Mouse (Mus musculus) hindbrain, embryonic 15.5 days (tissue): Measurements from ENCODE around the gene Ermap. TPM values are rescaled to one million over a fixed set of nuclear protein-coding genes. Genes with fewer than 3 reads are reported as not detected.

Source experiments
- ATAC-seq: fragments of 200-750 bp; cut with Nextera tagmentation; 2 replicates; pipeline ENCODE4 v1.8.0; 2017; ENCODE audit warnings: low read depth, moderate number of reproducible peaks, moderate TSS enrichment; ENCODE audit not compliant: low FRiP score
- H3K27ac ChIP-seq: fragments of 300-500 bp; sonication (generic); replicated peaks from 2 replicates; pipeline ENCODE4 v1.5.1; 2015; ENCODE audit warnings: mild to moderate bottlenecking, inconsistent platforms
- H3K27me3 ChIP-seq: fragments of 300-500 bp; sonication (generic); 2 replicates; pipeline ENCODE4 v1.6.1; 2015; ENCODE audit warnings: control low read depth, inconsistent platforms
- H3K36me3 ChIP-seq: fragments of 300-500 bp; sonication (generic); 2 replicates; pipeline ENCODE4 v1.6.1; 2015; ENCODE audit warnings: control low read depth, inconsistent platforms
- H3K4me1 ChIP-seq: fragments of 300-500 bp; sonication (generic); replicated peaks from 2 replicates; pipeline ENCODE4 v1.6.1; 2015; ENCODE audit warnings: control low read depth, inconsistent platforms
- H3K4me2 ChIP-seq: fragments of 300-500 bp; sonication (generic); 2 replicates; pipeline ENCODE4 v1.6.1; 2015; ENCODE audit warnings: moderate library complexity, mild to moderate bottlenecking, inconsistent platforms
- H3K4me3 ChIP-seq: fragments of 300-500 bp; sonication (generic); 2 replicates; pipeline ENCODE4 v1.5.1; 2015; ENCODE audit warnings: mild to moderate bottlenecking, inconsistent platforms
- H3K9ac ChIP-seq: fragments of 300-500 bp; sonication (generic); 2 replicates; pipeline ENCODE4 v1.6.1; 2015; ENCODE audit warnings: inconsistent platforms
- H3K9me3 ChIP-seq: fragments of 300-500 bp; sonication (generic); 2 replicates; pipeline ENCODE4 v1.6.1; 2016; ENCODE audit warnings: control low read depth, inconsistent platforms
- whole genome bisulfite sequencing: fragments of 180-500 bp; shearing (Covaris S2); methylation state at CpG from one replicate; pipeline ENCODE4 v1.1.7; 2015; 5-methylcytosine and 5-hydroxymethylcytosine counted together
- polyA plus RNA-seq: library from polyadenylated mRNA; unstranded; fragments of >200 nt; fragmentation: Nextera tagmentation; extraction: Ambion mirVana; gene quantifications from 2 replicates; pipeline ENCODE4 v1.2.1, GENCODE M21; 2015

The Ermap gene
- 0.41 and 0.91 TPM in 2 replicates for polyA plus RNA-seq

DNA sequence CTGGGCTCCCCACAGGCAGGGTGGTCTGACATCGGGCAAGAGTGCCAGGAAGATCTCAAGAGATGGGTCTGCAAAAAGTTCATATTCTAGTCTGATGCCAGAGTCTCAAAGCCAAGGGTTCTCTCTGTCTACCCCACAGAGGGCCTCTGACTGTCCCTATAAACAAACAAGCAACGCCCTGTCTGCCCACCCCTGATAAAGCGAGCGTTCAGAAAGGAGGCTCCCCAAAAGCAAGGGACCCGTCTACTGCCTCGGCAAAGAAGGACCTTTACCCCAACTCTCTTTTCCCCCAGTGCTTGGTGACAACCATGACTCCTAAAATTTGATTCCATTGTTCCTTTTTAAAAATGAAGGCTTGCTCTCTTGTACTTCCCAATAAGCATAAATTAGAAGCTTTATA, at the start of gene Ermap:
Gene Ermap (minus strand): TSS at position 148 of the 400 bp plus-strand sequence.
- WGBS: 66% methylated on average over 6 of the region's 6 CpGs
- Histone ChIP-seq H3K27me3 (no peaks in the 10 kb centered on the region), H3K9me3 (no peaks in the 10 kb centered on the region), H3K9ac (no peak within 1 kb of the TSS), H3K27ac (no peak within 1 kb of the TSS), H3K4me2 (no peak within 1 kb of the TSS), H3K36me3 (no peaks in the 10 kb centered on the region), H3K4me3 (no peak within 1 kb of the TSS), H3K4me1 (no peaks in the 10 kb centered on the region)
- no peak for ATAC-seq

- Histone ChIP-seq H3K4me2 (peak overlapping the region; percentile 30), H3K4me1 (peaks cover 19% of the 10 kb centered on the region), H3K27me3 (no peaks in the 10 kb centered on the region), H3K27ac (peak overlapping the region; percentile 65), H3K9me3 (no peaks in the 10 kb centered on the region), H3K9ac (peak overlapping the region; percentile 37; the same call in 1 of the 2 replicates), H3K36me3 (peaks cover 51% of the 10 kb centered on the region), H3K4me3 (0 out of 2 replicates have a peak overlapping the region, but pooled peaks have one; percentile 12)
- 34% methylated on average over 12 of the region's 12 CpGs for WGBS
- ATAC-seq: peak; percentile 49; the same call in 1 of the 2 replicates
Observed at GRCm38 (mm10) chr4:119239181-119239682, 49.4 kb upstream of the Ermap start.

- no peaks in the 10 kb centered on the region for H3K27me3 ChIP-seq
- WGBS: 79% methylated on average over 3 of the region's 3 CpGs
- ATAC-seq: no peak
Observed at GRCm38 (mm10) chr4:119238661-119239060, 48.9 kb upstream of the Ermap start.

DNA sequence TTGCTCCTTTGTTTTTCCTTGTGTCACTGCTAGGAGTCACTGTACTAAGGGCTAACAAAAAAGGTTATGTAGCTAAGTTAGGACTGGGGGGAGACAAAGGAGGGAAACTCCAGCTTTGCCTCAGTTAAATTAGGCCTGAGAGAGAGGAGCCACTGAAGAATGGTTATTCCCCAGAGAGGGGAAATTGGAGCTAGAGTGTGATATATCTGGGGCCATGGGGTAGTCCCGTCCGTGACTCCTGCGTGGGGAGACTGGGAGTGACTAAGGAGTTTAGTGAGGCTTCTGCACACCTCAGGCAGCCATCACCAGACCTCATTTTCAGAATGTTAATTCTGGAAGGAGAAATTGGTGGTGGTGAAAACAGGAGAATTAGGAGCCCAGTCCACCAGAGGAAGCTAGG, 44.5 kb upstream of the Ermap start:
- Histone ChIP-seq H3K9me3 (no peaks in the 10 kb centered on the region), H3K27me3 (no peaks in the 10 kb centered on the region), H3K36me3 (peaks cover 21% of the 10 kb centered on the region), H3K9ac (no peak overlapping the region), H3K4me2 (peak overlapping the region; percentile 86), H3K27ac (no peak overlapping the region), H3K4me1 (peaks cover 33% of the 10 kb centered on the region), H3K4me3 (peak overlapping the region; percentile 95)
- ATAC-seq: no peak
- 86% methylated on average over 3 of the region's 3 CpGs for WGBS

More at GRCm38 (mm10) chr4:119238661-119239060, 48.9 kb upstream of the Ermap start:
- H3K4me1 ChIP-seq: peaks cover 24% of the 10 kb centered on the region
- H3K4me2 ChIP-seq: no peak overlapping the region
- H3K27ac ChIP-seq: no peak overlapping the region
- H3K9ac ChIP-seq: no peak overlapping the region
- H3K36me3 ChIP-seq: peaks cover 48% of the 10 kb centered on the region
- no peaks in the 10 kb centered on the region for H3K9me3 ChIP-seq
- no peak overlapping the region for H3K4me3 ChIP-seq

DNA sequence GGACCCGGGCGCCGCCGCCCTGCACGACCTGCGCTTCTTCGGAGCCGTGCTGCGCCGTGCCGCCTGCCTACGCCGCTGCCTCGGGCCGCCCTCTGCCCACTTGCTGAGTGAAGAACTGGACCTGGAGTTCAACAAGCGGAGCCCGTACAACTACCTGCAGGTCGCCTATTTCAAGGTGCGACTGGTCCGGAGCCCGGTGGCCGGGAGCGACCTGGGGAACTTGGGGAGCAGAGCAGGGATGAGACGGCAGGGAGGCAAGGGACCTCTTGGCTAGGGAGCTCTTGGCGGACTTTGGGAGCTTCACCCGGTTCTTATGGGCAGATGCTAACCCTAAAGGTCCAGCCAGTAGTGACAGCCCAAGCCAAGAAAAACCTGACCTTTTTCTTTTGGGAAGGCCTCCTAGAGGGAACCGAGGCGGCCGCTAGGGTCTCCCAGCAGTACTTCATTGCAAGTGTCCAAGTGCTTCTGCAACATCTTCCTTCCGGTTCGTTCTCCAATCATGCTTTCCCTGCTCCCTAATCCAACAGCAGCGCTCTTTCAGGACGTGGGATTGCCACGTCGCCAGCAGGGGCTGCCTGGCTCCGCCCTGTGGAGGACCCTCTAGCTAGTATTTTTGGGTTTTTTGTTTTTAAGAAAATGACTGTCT, 43.6 kb upstream of the Ermap start:
- WGBS: under 1% methylated on average over 36 of the region's 36 CpGs
- Histone ChIP-seq H3K27ac (peak overlapping the region; percentile 78), H3K36me3 (peaks cover 24% of the 10 kb centered on the region), H3K27me3 (no peaks in the 10 kb centered on the region), H3K4me1 (peaks cover 27% of the 10 kb centered on the region), H3K9ac (peak overlapping the region; percentile 71), H3K9me3 (no peaks in the 10 kb centered on the region), H3K4me2 (peak overlapping the region; percentile 86), H3K4me3 (peak overlapping the region; percentile 95)
- ATAC-seq: peak; percentile 27; the same call in 1 of the 2 replicates

DNA sequence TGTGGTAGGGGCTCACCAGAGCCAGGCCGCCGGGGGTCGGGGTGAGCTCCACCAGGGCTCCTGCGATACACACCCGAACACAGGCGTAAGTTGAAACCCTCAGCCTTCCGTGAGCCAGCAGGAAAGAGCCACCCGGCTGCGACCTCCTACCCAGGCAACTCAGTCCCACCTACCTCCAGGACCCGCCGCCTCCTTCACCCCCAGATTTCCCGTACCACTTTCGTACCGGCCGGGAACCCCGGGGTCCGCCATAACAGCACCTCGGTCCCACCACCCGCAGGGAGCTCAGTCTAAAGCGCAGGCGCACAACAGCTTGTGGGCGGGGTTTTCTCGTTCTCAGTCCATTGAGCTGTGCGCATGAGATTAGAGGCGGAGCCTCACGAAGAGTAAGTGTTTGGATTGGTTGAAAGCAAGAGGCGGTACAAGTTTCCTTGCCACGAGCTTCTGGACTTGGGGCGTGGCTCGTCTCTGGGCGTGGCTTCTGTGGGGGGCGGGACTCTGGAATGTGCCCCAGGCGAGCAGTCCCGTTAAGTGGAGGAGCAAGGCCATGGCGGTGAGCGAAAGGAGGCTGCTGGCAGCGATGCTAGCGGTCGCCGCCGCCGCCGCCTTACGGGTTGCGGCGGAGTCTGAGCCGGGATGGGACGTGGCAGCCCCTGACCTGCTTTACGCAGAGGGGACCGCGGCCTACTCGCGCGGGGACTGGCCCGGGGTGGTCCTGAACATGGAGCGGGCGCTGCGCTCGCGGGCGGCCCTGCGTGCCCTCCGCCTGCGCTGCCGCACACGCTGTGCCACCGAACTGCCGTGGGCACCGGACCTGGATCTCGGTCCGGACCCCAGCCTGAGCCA, 42.8 kb upstream of the Ermap start, which contains the start of the genes AU022252 and P3h1:
Gene AU022252 (minus strand): TSS at position 303 of the 846 bp plus-strand sequence.
Gene P3h1 (plus strand): TSS at position 506 of the 846 bp plus-strand sequence.
- under 1% methylated on average over 70 of the region's 71 CpGs for WGBS
- Histone ChIP-seq H3K4me1 (peaks cover 27% of the 10 kb centered on the region), H3K27ac (peak within 1 kb of the TSS; percentile 78), H3K4me2 (peak within 1 kb of the TSS; percentile 86), H3K9ac (peak within 1 kb of the TSS; percentile 75), H3K27me3 (no peaks in the 10 kb centered on the region), H3K36me3 (peaks cover 28% of the 10 kb centered on the region), H3K9me3 (no peaks in the 10 kb centered on the region), H3K4me3 (peak within 1 kb of the TSS; percentile 95)
- peak; percentile 97 for ATAC-seq

DNA sequence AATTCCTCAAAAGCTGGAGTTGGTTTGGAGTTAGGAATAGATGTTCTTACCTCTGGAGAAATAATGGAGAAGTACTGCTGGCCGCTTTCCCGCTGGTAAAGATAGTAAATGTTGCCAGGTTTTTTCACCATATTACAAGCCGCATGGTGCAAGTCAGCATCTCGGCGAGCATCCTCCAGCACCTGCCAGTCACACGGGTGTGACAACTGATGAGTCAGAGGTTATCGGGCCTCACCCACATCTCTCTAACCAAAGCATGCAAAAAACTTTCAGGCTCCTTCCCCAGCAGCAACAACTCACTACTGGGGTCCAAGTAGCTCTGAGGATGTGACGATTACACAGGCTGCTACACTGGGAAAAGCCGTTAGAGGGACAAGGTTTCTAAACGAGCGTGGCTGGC, 36.9 kb upstream of the Ermap start:
- no peaks in the 10 kb centered on the region for H3K9me3 ChIP-seq
- no peak for ATAC-seq
- WGBS: 94% methylated on average over 11 of the region's 11 CpGs
- H3K9ac ChIP-seq: no peak overlapping the region
- no peak overlapping the region for H3K4me3 ChIP-seq
- H3K27ac ChIP-seq: no peak overlapping the region
- peaks cover 42% of the 10 kb centered on the region for H3K36me3 ChIP-seq
- H3K4me2 ChIP-seq: no peak overlapping the region
- no peaks in the 10 kb centered on the region for H3K27me3 ChIP-seq
- peaks cover 5% of the 10 kb centered on the region for H3K4me1 ChIP-seq

- ATAC-seq: no peak
- H3K9ac ChIP-seq: no peak overlapping the region
- no peak overlapping the region for H3K4me3 ChIP-seq
- no peak overlapping the region for H3K27ac ChIP-seq
- peaks cover 44% of the 10 kb centered on the region for H3K36me3 ChIP-seq
- 90% methylated on average over 9 of the region's 9 CpGs for WGBS
- H3K9me3 ChIP-seq: no peaks in the 10 kb centered on the region
- no peaks in the 10 kb centered on the region for H3K27me3 ChIP-seq
- no peaks in the 10 kb centered on the region for H3K4me1 ChIP-seq
- H3K4me2 ChIP-seq: no peak overlapping the region
Observed at GRCm38 (mm10) chr4:119225719-119226118, 35.9 kb upstream of the Ermap start.

DNA sequence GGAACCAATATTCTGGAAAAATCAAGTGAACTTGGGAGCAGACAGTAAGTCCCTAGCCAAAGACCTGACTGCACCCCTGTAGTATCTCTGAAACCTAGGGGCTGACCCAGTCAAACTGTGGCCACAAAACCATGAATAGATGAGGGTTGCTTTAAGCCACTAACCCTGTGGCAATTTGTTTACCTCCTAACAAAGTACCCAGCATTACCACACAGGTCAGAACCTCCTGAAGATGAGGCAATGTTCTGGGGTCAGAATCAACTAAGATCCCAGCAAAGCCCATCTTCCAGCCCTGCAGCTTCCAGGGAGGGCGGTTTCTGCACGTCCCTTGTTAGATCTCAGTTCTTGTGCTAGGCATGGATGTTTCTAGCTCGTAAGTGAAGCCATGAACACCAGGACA, 34.7 kb upstream of the Ermap start:
- H3K4me1 ChIP-seq: no peaks in the 10 kb centered on the region
- no peaks in the 10 kb centered on the region for H3K27me3 ChIP-seq
- H3K36me3 ChIP-seq: peaks cover 47% of the 10 kb centered on the region
- H3K4me2 ChIP-seq: no peak overlapping the region
- no peak overlapping the region for H3K27ac ChIP-seq
- no peaks in the 10 kb centered on the region for H3K9me3 ChIP-seq
- ATAC-seq: no peak
- no peak overlapping the region for H3K4me3 ChIP-seq
- H3K9ac ChIP-seq: no peak overlapping the region
- 91% methylated on average over 3 of the region's 3 CpGs for WGBS

DNA sequence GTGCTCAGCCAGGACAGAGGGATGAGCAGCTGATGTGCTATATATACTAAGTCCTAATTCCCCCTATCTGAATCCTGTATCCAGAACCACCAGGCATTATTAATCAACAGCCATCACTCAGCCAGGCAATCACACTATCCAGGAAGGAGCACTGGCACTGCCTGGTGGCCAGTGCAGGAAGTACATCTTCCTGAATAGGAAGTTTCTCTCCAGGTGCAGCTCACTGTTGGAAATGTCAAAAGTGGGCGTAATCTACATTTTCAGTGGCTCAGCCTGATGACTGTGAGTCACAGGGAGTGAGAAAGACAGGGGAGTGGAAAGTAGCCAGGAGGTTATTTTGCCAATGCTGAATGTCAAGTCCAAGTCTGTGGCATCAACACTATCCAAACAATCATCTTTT, 33.9 kb upstream of the Ermap start:
- H3K4me3 ChIP-seq: no peak overlapping the region
- H3K4me1 ChIP-seq: no peaks in the 10 kb centered on the region
- no peaks in the 10 kb centered on the region for H3K27me3 ChIP-seq
- H3K27ac ChIP-seq: no peak overlapping the region
- no peaks in the 10 kb centered on the region for H3K9me3 ChIP-seq
- ATAC-seq: no peak
- H3K9ac ChIP-seq: no peak overlapping the region
- H3K36me3 ChIP-seq: peaks cover 47% of the 10 kb centered on the region
- 87% methylated on average over 1 of the region's 1 CpGs for WGBS
- no peak overlapping the region for H3K4me2 ChIP-seq

GRCm38 (mm10) chr4:119218169-119218568, 28.4 kb upstream of the Ermap start, which contains the start of gene Tmem269:
Tmem269 (minus strand) TSS chr4:119218217.
- no peak within 1 kb of the TSS for H3K27ac ChIP-seq
- H3K4me3 ChIP-seq: no peak within 1 kb of the TSS
- WGBS: 14% methylated on average over 11 of the region's 11 CpGs
- H3K9me3 ChIP-seq: no peaks in the 10 kb centered on the region
- H3K27me3 ChIP-seq: no peaks in the 10 kb centered on the region
- no peak within 1 kb of the TSS for H3K9ac ChIP-seq
- no peaks in the 10 kb centered on the region for H3K4me1 ChIP-seq
- no peak within 1 kb of the TSS for H3K4me2 ChIP-seq
- 0 out of 2 replicates have a peak, but pooled peaks cover 5% of the 10 kb centered on the region for H3K36me3 ChIP-seq
- no peak for ATAC-seq

DNA sequence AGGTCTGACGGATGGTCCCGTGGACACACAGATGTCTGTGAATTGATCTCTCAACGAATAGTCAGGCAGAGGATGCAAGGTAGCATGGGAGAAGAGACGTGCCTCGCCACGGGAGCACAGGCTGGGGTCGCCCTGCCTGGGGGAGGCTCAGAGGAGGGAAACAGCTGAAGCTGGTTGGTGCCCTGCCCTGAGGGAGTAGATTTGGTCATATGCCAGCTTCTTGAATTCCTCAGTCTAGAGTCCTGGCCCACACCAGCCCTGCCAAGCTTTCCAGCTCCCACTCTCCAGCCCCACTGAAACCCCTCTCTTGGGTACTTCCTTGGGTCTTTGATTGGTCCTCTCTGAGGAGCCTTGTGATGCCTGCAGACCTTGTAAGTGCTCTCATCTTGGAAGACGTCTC, 26.9 kb upstream of the Ermap start:
- no peak overlapping the region for H3K4me3 ChIP-seq
- H3K9ac ChIP-seq: no peak overlapping the region
- no peak overlapping the region for H3K27ac ChIP-seq
- no peaks in the 10 kb centered on the region for H3K4me1 ChIP-seq
- ATAC-seq: peak; percentile 31; the same call in 1 of the 2 replicates
- H3K27me3 ChIP-seq: no peaks in the 10 kb centered on the region
- 0 out of 2 replicates have a peak, but pooled peaks cover 5% of the 10 kb centered on the region for H3K36me3 ChIP-seq
- 67% methylated on average over 8 of the region's 8 CpGs for WGBS
- no peaks in the 10 kb centered on the region for H3K9me3 ChIP-seq
- no peak overlapping the region for H3K4me2 ChIP-seq
